Mouse (Mus musculus): Measurements from ENCODE around the gene Ngrn. TPM values are rescaled to one million over a fixed set of nuclear protein-coding genes. Genes with fewer than 3 reads are reported as not detected.

Gene Ngrn
- polyA plus RNA-seq, 1 experiment from 2014 or later, result 52.2 TPM

DNA sequence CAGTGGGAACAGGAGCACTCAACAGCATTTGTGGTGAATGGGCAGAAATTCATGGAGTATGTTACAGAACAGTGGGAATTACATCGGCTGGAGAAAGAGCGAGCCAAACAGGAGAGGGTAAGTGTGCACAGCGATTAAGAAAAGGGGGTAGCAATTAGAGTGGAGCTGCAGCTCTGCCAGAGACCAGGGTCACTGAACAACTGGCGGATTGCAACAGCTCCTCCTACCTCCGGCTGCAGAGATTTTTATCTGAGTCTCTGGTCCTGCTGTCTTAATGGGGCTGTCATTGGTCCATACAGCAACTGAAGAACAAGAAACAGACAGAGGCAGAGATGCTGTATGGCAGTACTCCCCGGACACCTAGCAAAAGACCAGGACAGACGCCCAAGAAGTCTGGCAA is 49.8 kb downstream of the Ngrn start:
- no peak overlapping the region for H3K9ac ChIP-seq (ENCODE audit: low read length)
- H3K27me3 ChIP-seq (ENCODE audit: control insufficient read depth, insufficient read depth, low read length), result no peaks in the 10 kb centered on the region
- H3K27ac ChIP-seq (ENCODE audit: low read length), result no peak overlapping the region
- ATAC-seq (ENCODE audit: insufficient read depth, low FRiP score), result no peak
- H3K4me3 ChIP-seq (replicated peaks; ENCODE audit: low read length), result no peak overlapping the region
- 82% methylated on average over 7 of the region's 7 CpGs for WGBS
- no peaks in the 10 kb centered on the region for H3K9me3 ChIP-seq (replicated peaks; ENCODE audit: control insufficient read depth, low read length)
- no peak overlapping the region for H3K4me2 ChIP-seq (ENCODE audit: low read depth, low read length)
- H3K4me1 ChIP-seq (ENCODE audit: control insufficient read depth, insufficient read depth, low read length), result no peaks in the 10 kb centered on the region
- H3K36me3 ChIP-seq (ENCODE audit: control insufficient read depth, insufficient read depth, low read length), result peaks cover 26% of the 10 kb centered on the region

Other genes with a start within 250 kb of the Ngrn start
- gene Zfp710, start 236.4 kb upstream of the Ngrn start, polyA plus RNA-seq (2015; fragmentation: Nextera tagmentation; extraction: Ambion mirVana), result 14.3 and 16.7 TPM in 2 replicates
- gene Idh2, start 145.8 kb upstream of the Ngrn start, polyA plus RNA-seq (2015; fragmentation: Nextera tagmentation; extraction: Ambion mirVana), result 606 and 633 TPM in 2 replicates
- 19.7 and 23.7 TPM in 2 replicates for gene Sema4b, start 74.4 kb upstream of the Ngrn start, polyA plus RNA-seq (2015; fragmentation: Nextera tagmentation; extraction: Ambion mirVana)
- 141 and 167 TPM in 2 replicates for gene Cib1, start 28.4 kb upstream of the Ngrn start, polyA plus RNA-seq (2015; fragmentation: Nextera tagmentation; extraction: Ambion mirVana)
- 4.0 and 4.7 TPM in 2 replicates for gene Gdpgp1, start 28.4 kb upstream of the Ngrn start, polyA plus RNA-seq (2015; fragmentation: Nextera tagmentation; extraction: Ambion mirVana)
- 0.56 and 1.1 TPM in 2 replicates for gene Ttll13, start 14.8 kb upstream of the Ngrn start, polyA plus RNA-seq (2015; fragmentation: Nextera tagmentation; extraction: Ambion mirVana)
- gene Vps33b, start 8.4 kb downstream of the Ngrn start, polyA plus RNA-seq (2015; fragmentation: Nextera tagmentation; extraction: Ambion mirVana), result 12.5 and 13.2 TPM in 2 replicates
- gene Prc1, start 33.2 kb downstream of the Ngrn start, polyA plus RNA-seq (2015; fragmentation: Nextera tagmentation; extraction: Ambion mirVana), result 125 and 145 TPM in 2 replicates
- 9.4 and 11.7 TPM in 2 replicates for gene Rccd1, start 63.2 kb downstream of the Ngrn start, polyA plus RNA-seq (2015; fragmentation: Nextera tagmentation; extraction: Ambion mirVana)
- 44.5 and 48.1 TPM in 2 replicates for gene Unc45a, start 79.8 kb downstream of the Ngrn start, polyA plus RNA-seq (2015; fragmentation: Nextera tagmentation; extraction: Ambion mirVana)
- gene Hddc3, start 81.9 kb downstream of the Ngrn start, polyA plus RNA-seq (2015; fragmentation: Nextera tagmentation; extraction: Ambion mirVana), result 13.4 and 17.7 TPM in 2 replicates
- gene Man2a2, start 110.2 kb downstream of the Ngrn start, polyA plus RNA-seq (2015; fragmentation: Nextera tagmentation; extraction: Ambion mirVana), result 13.8 and 14.7 TPM in 2 replicates
- gene Fes, start 126.7 kb downstream of the Ngrn start, polyA plus RNA-seq (2015; fragmentation: Nextera tagmentation; extraction: Ambion mirVana), result 12.3 and 13.8 TPM in 2 replicates
- 8.7 and 9.5 TPM in 2 replicates for gene Furin, start 144.2 kb downstream of the Ngrn start, polyA plus RNA-seq (2015; fragmentation: Nextera tagmentation; extraction: Ambion mirVana)